Mouse (Mus musculus) left cerebral cortex, postnatal 25 days (tissue): ENCODE data around the gene Inhbe. TPM values are rescaled to one million over a fixed set of nuclear protein-coding genes. Genes with fewer than 3 reads are reported as not detected.
"Not testable (repeated sequence)": the region's sequence is repeated elsewhere in the genome, so short reads cannot be mapped to it uniquely, and the experiment has no call there.

Experiments
- DNase-seq, 2 experiments: peaks; one replicate each; pipeline ENCODE4 v3.0.0; 2022; ENCODE audit warnings: low spot score in 2 of 2, mixed read lengths in 1 of 2
- intact Hi-C: fragments of 180-260 bp; cut with DNase I; formaldehyde crosslinking; loops from one replicate; pipeline ENCODE4 v1.15.1; 2025
- total RNA-seq, 2 experiments: library from RNA; stranded (reverse); gene quantifications; 2 replicates each; pipeline ENCODE4 v1.2.3; 2021

Inhbe gene
- total RNA-seq, 2 experiments from 2014 or later, result 0.11 to 0.18 TPM

DNA sequence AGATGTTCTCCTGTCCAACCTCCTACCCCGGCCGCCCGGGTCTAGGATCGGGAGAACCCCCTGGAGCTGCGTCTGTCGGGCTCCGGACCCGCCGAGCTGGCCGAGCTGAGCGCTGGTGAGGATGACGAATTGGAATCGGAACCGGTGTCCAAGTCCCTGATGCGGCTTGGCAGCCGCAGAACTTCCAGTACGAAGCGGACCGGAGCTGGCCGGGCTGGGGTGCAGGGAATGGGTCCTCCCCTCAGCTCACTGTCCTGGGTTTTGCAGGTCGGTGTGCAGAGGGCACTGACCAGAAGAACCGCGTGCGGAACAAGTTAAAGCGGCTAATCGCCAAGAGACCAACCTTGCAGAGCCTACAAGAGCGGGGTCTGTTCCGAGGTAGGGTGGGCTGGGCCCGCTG lies 27.4 kb downstream of the Inhbe start:
- DNase-seq, result no peak
- intact Hi-C loops, result no loop called here

DNA sequence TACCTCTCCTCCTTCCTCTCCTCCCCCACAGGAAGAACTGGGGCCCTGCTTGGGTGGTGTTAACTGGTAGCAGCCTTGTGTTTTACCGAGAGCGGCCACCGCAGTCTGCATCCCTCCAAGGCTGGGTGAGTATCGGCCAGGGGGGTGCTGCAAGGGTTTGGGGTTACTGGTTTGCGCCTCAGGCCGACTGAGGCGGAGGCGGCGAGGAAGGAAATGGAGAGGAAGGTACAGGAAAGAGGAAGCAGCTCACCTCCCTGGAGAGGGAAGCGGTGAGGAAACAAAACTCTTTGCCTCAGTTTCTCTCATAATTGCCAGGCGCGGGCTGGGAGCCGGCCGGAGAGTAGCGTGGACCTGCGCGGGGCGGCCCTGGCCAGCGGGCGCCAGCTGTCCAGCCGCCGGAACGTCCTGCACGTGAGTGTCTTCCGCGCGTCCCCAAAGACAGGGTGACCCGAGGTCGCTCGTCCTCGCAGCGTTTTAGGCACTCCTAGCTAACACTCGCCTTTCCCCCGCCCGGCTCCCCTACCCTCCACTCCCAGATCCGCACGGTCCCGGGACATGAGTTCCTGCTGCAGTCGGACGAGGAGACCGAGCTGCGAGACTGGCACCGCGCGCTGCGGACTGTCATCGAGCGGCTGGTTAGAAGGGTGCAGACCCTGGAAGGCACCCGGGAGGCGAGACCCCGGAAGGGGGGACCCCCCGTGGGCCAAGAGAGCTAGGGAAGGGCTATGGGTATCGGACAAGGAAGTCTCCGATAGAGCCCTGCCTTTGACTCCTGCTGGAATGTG lies 28.0 kb downstream of the Inhbe start:
- no peak for DNase-seq
- intact Hi-C loops, result no loop called here

DNA sequence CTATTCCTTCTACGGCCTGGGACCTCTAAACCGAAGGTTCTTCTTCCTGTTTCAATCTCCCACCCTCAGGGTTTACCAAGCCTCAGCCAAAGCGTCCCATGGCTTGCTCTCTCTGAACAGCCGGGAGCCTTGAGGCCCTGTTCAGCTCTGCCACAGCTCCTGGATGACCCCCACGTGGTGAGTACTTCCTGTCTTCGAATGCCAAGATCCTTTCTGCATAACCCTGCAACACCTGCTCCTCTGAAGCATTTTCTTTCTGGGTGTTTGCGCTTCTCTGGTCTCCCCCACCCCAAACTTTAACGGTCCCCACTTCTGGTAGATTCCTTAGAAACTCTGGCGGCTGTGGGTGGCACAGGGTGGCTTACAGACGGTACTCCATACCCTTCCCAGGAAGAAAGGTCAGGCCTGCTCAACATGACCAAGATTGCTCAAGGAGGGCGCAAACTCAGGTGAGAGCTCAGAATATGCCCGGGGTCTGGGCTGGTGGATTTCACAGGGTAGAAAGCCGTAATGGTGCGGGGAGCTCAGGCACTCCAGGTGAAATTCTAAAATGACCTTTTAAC lies 28.7 kb downstream of the Inhbe start:
- DNase-seq, result no peak
- intact Hi-C loops, result no loop called here

DNA sequence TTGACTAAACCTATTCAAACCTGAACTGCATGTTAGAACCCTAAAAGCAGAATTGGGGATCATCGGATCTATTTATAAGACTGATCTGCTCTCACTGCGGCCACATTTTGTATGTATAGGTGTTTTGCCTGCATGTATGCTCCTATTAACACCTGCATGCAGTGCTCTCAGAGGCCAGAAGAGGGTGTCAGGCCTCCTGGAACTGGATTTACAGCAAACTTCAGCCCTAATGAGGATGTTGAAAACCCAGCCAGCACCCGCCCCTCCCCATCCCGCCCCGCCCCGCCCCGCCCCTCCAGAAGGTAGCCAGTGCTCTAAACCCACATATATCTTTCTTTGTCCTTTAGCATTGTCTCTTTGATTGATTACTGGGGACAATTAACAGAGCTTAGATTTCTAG lies 29.7 kb downstream of the Inhbe start:
- intact Hi-C loops, result no loop called here
- no peak for DNase-seq

DNA sequence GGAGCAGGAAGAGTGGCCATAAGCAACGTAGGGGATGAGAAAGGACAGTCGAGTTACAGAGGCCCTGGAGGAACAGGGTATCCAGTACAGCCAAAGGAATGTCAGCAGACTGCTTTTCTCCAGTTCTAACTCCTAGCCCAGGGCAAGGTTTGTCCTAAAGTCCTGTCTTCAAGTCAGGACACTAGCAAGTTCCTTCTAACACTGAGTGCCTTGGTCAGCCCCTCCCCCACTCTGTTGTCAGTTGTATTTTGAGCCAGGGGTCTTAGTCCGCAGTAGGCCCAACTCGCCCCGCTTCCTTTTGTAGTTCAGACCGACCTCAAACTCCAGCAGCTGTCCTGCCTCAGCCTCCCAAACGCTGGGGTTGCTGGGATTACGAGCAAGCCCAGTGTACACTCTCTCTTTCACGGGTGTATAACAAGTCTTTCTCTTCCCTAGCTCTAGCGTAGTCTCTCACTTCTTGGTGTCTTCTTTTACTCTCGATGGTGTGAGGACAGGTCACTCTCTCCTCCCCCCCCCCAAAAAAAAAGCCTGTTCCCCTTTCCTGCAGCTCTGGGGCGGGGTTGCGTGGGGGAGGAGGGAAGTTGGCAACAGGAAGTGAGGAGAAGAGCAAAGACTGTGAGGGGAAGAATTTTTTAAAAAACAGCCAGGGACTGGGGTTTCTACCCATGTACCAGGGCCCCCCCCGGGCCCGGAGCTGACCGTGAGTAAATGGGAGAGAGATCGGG lies 30.9 kb downstream of the Inhbe start:
- DNase-seq, result no peak
- intact Hi-C loops, result no loop called here

DNA sequence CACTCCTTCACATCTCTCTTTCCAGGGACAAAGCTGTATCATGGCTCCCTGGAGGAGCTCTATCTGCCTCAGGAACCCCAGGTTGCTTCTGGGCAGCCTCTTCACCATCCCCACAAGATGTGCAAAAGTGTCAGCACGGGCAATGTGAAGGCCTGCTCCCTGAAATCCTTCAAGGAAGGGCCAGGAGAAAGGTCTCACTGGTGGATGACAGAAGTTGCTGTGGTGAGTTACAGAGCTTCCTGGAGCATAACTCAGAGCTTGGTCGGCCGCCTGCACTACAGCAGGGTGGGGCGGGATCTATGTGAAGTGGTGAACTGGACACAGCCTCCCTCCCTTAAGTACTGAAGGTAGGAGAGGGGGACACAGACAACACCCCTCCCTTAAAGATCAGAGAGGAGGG lies 31.5 kb downstream of the Inhbe start:
- intact Hi-C loops, result no loop called here
- no peak for DNase-seq

DNA sequence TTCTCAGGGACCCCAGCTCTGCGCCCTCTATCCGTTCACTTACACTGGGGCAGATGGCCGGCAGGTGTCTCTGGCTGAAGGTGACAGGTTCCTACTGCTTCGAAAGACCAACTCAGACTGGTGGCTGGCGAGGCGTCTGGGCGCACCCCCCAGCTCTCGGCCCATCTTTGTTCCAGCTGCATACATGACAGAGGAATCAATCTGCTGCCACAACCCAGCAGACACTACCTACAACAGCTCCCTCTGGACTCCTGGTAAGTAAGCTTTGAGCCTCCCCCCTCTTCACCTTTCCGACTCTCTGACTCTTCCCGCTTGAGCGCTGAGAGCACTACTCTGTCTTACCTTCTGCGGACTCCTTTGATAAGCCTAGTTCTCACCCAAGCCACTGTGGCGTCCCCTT lies 32.0 kb downstream of the Inhbe start:
- intact Hi-C loops, result no loop called here
- no peak for DNase-seq

DNA sequence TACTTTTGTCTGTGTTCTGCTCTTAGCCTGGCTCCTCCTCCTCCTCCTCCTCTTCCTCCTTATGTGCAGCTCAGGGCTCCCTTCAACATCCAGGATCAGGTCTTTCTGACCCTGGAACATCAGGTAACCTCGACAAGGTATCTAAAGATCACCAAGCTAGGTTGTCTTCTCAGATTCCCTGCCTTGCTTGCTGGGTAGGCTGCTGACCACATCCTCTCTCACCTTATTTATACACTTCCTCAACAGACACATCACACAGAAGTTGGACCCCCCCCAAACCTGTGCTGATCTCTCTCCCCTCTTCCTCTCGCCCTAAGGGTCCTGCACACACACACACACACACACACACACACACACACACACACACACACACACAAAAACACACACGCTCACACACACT lies 32.6 kb downstream of the Inhbe start, which contains the start of gene Arhgap9:
TSS of gene Arhgap9 (plus strand) at position 344 of the 400 bp plus-strand sequence.
- intact Hi-C loops, result no loop called here
- DNase-seq, result no peak

DNA sequence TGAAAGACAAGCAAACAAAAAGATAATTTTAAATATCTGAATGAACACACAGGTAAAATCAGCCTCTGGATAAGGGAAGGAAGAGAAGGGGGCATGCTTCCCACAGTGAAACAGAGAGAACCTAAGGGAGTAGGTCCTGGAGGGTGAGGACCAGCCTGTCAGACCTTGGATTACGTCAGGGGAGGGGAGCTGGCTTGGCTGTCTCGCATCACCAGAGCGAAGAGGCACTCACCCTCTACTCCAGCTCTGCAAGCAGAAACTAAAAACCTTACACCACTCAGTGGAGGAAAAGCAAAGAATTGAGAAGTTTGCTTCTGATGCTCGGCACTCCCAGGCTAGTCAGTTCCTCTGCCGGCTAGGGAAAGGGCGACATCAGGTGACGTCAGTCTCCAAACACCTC lies 34.2 kb downstream of the Inhbe start:
- no peak for DNase-seq
- intact Hi-C loops, result no loop called here

DNA sequence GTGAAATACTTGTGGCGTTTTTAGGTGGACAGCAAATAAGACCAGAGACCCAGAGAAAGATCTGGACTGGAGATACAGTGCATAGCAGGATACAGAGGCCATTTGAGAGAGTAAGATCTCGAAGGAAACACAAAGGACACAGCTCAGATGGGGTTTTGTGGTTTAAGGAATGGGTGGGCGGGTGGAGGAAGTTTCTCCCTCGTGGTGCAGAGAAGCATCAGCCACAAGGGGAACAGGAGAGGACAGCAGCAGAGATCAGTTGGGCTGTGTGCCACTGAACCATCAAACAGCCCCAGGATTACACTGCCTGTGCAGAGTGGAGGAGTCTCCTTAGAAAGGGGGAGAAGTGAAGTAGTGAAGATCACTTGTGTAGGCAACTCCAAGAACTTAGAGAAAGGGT lies 36.2 kb downstream of the Inhbe start:
- intact Hi-C loops, result no loop called here
- DNase-seq, result no peak

DNA sequence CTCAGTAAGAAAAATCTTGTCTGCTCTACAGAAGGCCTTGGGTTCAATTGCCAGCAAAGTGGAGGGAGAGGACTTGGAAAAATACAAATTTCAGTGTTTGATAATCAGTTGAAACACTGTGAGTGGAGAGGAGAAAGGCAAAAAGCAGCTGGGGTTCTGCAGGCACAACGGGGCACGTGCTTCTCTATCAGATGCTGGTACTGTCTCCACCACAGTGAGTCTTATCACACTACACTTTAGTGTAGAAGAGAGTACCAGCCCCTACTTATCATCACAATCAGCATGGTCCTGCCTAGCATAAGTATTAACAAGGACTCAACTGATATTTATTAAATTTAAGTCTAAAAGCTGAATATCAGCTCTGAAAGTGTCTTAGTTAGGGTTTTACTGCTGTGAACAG lies 36.9 kb downstream of the Inhbe start:
- intact Hi-C loops, result no loop called here
- no peak for DNase-seq

DNA sequence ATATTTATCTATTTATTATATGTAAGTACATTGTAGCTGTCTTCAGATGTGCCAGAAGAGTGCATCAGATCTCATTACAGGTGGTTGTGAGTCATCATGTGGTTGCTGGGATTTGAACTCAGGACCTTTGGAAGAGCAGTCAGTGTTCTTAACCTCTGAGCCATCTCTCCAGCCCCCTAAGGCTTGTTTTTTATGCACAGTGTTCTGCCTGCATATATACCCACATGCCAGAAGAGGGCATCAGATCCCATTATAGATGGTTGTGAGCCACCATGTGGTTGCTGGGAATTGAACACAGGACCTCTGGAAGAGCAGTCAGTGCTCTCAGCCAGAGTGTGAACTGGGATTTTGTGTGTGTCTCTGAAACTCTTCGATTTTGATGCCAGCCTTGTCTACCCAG lies 39.3 kb downstream of the Inhbe start:
- DNase-seq, intact Hi-C loops: not testable (repeated sequence)

DNA sequence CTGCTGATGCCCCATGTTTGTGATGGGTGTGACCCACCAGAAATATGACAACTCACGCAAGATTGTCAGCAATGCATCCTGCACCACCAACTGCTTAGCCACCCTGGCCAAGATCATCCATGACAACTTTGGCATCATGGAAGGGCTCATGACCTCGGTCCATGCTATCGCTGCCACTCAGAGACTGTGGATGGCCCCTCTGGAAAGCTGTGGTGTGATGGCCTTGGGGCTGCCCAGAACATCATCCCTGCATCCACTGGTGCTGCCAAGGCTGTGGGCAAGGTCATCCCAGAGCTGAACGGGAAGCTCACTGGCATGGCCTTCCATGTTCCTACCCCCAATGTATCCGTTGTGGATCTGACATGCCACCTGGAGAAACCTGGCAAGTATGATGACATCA lies 40.7 kb downstream of the Inhbe start:
- DNase-seq, intact Hi-C loops: not testable (repeated sequence)

DNA sequence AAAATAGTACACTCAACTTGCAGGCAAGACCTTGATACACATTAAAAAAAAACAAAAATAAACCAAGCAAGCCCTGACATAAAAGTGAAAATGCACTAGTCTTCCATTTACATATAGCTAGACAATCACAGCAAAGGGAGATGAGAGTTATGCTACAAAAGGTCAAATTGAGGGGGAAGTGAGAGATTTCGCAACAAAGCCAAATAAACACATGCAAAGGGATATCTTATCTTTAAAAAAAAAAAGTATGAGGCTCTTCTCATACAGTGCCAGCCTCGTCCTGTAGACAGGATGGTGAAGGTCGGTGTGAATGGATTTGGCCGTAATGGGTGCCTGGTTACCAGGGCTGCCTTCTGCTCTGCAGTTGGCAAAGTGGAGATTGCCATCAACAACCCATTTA lies 41.4 kb downstream of the Inhbe start:
- intact Hi-C loops, result no loop called here
- DNase-seq, result no peak

DNA sequence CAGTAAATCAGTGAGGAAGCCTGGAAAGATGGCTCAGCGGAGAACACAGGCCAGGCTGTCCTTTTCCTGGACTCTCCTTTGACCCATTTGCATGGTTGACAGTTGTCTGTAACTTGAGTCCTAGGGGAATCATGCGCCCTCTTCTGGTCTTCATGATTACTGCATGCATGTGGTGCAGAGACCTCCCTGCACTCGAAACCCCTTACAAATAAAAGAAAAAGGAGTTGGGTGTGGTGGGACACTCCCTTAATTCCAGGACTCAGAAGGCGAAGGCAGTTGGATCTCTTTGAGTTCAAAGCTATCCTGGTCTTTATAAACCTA lies 41.9 kb downstream of the Inhbe start:
- intact Hi-C loops, result no loop called here
- peak; percentile 70 to 76 for DNase-seq

DNA sequence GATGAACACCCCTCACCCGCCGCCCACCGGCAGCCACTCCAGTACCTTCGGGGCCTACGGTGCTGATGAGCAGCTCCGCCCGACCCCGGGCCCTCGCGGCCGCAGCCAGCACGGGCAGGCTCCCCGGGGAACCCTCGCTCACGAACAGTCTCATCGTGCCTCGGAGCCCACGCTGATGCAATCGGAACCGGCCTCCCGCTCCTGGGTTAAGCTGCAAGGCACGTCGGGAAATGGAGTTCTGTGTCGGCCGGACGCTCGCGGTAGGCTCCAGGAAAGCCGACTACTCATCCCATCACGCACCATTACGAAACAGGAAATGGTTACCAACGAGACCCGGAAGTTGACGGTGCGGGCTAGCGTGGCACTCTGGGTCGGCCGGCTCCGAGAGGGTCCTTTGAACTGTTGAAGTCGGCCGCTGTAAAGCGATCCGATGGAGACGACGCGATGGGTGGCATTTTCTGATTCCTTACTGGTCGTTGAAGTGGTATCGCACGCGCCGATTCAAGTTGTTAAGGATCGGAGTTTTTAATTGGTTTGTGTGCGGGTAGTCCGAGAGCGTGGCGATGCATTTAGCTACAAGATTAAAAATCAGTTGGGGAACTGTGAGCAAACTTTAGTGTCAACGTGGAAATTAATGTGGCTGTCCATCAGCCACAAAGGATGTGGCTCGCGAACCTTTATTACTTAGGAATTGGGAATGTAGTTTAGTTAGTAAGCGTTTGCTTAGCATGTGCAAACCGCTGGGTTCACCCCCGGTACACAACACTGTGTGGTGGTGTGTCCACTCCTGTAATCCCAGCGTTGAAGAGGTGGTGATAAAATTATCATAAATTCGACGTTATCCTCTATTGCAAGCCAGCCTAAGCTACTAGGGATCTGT lies 42.5 kb downstream of the Inhbe start, which contains the start of gene Mars:
TSS of gene Mars (minus strand) at position 311 of the 880 bp plus-strand sequence.
- DNase-seq, result peak; percentile 95 to 99
- intact Hi-C loops, result loop anchor here (2.0 kb wide), 2 partner anchors 21 to 45 kb away; partner anchors contain the start of gene Dctn2

DNA sequence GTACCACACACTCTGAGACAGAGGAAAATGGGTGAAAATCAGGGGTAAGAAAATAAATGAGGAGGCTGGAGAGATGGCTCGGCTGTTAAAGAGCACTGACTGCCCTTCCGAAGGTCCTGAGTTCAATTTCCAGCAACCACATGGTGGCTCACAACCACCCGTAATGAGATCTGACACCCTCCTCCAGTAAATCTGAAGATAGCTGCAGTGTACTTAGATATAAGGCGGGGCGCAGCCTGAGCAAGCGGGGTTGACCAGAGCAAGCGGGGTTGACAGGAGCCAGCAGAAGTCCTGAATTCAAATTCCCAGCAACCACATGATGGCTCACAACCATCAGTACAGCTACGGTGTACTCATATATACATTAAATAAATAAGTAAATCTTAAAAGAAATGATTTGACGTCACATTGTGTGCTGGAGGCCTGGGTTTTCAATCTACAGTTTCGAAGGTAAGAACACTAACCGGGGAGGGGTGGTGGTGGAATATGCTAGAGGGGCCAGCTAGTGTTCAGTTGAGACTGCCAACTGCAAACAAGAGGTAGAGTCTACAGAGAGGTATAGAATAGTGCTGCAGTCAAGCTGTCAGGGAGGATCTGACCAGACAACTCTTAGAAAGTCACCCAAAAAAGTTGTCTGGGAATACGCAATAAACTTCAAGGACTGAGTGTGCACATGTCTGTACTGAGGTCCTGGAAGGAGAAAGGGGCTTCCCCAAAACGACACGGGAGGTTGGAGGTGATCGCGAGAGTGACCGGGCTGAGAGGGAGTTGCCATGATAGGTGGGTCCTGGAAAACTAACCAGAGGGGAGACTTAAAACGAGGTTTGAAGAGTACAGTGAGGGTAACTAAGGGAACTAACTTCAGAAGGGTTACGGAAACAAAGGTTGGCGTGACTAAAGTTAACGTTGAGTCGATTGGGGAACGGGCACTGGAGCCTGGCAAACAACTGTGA lies 43.4 kb downstream of the Inhbe start:
- intact Hi-C loops, result loop anchor here (2.0 kb wide), 2 partner anchors 20 to 44 kb away; partner anchors contain the start of gene Dctn2

DNA sequence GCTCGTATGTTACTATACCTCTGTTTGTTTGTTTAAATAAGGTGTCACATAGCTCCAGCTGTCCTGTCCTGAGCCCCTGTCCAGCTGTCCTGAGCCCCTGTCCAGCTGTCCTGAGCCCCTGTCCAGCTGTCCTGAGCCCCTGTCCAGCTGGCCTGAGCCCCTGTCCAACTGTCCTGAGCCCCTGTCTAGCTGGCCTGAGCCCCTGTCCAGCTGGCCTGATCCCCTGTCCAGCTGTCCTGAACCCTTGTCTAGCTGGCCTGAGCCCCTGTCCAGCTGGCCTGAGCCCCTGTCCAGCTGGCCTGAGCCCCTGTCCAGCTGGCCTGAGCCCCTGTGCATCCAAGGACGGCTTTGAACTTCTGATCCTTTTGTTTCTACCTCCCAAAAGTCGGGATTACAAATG lies 45.0 kb downstream of the Inhbe start:
- intact Hi-C loops, DNase-seq: not testable (repeated sequence)

More for the DNA sequence above, 43.4 kb downstream of the Inhbe start:
- no peak for DNase-seq

DNA sequence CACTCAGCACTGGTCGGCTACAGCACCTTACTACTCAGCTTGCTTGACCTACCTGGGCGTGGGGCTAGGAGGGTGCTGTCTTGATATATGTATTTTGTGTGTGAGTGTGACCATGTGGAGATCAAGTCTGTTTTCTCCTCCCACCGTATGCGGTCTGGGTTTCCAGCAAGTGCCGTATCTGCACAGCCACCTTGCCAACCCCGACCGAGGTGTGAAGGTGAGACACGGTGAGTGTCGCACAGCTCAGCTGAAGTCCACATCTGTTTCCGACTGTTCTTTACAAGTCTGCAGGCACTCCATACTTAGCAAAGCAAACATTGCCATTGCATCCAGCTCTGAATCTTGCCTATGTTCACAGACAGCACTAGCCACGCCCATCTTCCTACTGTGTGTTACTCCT lies 51.1 kb downstream of the Inhbe start:
- intact Hi-C loops, result no loop called here
- no peak for DNase-seq
